Mouse (Mus musculus) spleen, adult 2 months (tissue): ENCODE results near the gene Dis3l2.

ENCODE experiments used
- CTCF ChIP-seq: fragments of 200-500 bp; IDR thresholded peaks from 2 replicates; pipeline ENCODE4 v1.5.1; 2011; ENCODE audit warnings: mild to moderate bottlenecking, inconsistent platforms; ENCODE audit not compliant: insufficient read depth, insufficient read length, insufficient replicate concordance; ENCODE audit errors: extremely low read depth
- POLR2A ChIP-seq: fragments of 200-500 bp; IDR thresholded peaks from 2 replicates; pipeline ENCODE4 v1.6.1; 2011; ENCODE audit warnings: low read depth, low read length, inconsistent platforms

GRCm38 (mm10) chr1:86925776-86926175 lies 222.2 kb downstream of the Dis3l2 start:
- TF ChIP-seq POLR2A, result no peak
- TF ChIP-seq CTCF, result no peak
